Mouse (Mus musculus) limb, embryonic 13.5 days (tissue): Measurements from ENCODE around the gene Catsperg1. TPM values are rescaled to one million over a fixed set of nuclear protein-coding genes. Genes with fewer than 3 reads are reported as not detected.
"Not testable (repeated sequence)": the region's sequence is repeated elsewhere in the genome, so short reads cannot be mapped to it uniquely, and the experiment has no call there.

Experiments used
- ATAC-seq: fragments of 200-750 bp; cut with Nextera tagmentation; 2 replicates; pipeline ENCODE4 v1.8.0; 2017; ENCODE audit warnings: low read depth, moderate number of reproducible peaks, moderate TSS enrichment; ENCODE audit not compliant: low FRiP score
- H3K27ac ChIP-seq: fragments of 300-500 bp; sonication (generic); 2 replicates; pipeline ENCODE4 v1.5.1; 2015; ENCODE audit warnings: inconsistent platforms, mild to moderate bottlenecking, moderate library complexity
- H3K27me3 ChIP-seq: fragments of 300-500 bp; sonication (generic); 2 replicates; pipeline ENCODE4 v1.6.1; 2015; ENCODE audit warnings: mild to moderate bottlenecking, inconsistent platforms
- H3K36me3 ChIP-seq: fragments of 300-500 bp; sonication (generic); 2 replicates; pipeline ENCODE4 v1.6.1; 2015; ENCODE audit warnings: inconsistent platforms, mild to moderate bottlenecking, moderate library complexity
- H3K4me1 ChIP-seq: fragments of 300-500 bp; sonication (generic); 2 replicates; pipeline ENCODE4 v1.6.1; 2015; ENCODE audit warnings: inconsistent platforms
- H3K4me2 ChIP-seq: fragments of 300-500 bp; sonication (generic); replicated peaks from 2 replicates; pipeline ENCODE4 v1.6.1; 2015; ENCODE audit warnings: inconsistent platforms, mild to moderate bottlenecking, moderate library complexity
- H3K4me3 ChIP-seq: fragments of 300-500 bp; sonication (generic); 2 replicates; pipeline ENCODE4 v1.5.1; 2015; ENCODE audit warnings: moderate library complexity, mild to moderate bottlenecking, inconsistent platforms
- H3K9ac ChIP-seq: fragments of 300-500 bp; sonication (generic); 2 replicates; pipeline ENCODE4 v1.6.1; 2015; ENCODE audit warnings: mild to moderate bottlenecking, inconsistent platforms
- H3K9me3 ChIP-seq: fragments of 300-500 bp; sonication (generic); 2 replicates; pipeline ENCODE4 v1.6.1; 2016; ENCODE audit warnings: inconsistent platforms
- WGBS: fragments of 180-500 bp; shearing (Covaris S2); methylation state at CpG from one replicate; pipeline ENCODE4 v1.1.7; 2015; 5-methylcytosine and 5-hydroxymethylcytosine counted together
- polyA plus RNA-seq: library from polyadenylated mRNA; unstranded; fragments of >200 nt; fragmentation: Nextera tagmentation; extraction: Ambion mirVana; gene quantifications from 2 replicates; pipeline ENCODE4 v1.2.1, GENCODE M21; 2015

The Catsperg1 gene
- polyA plus RNA-seq, 1 experiment from 2014 or later, result 0.51 TPM

DNA sequence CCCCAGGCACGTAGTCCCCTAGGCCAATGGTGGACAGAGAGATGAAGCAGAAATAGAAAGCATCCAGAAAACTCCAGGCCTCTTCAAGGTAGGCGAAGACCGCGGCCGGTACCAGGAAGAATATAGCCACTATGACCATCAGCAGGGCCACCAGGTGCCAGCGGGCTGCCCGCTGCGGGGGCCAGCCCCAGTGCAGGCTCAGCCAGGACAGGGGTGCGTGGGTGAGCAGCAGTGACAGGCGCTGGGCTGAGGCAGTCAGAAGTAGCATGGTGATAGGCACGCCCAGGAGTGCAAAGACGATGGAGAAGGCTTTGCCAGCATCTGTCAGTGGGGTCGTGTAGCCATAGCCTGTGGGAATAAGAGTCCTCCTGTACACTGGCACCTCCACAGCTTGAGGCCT, 11.7 kb upstream of the Catsperg1 start:
- Histone ChIP-seq H3K4me2 (peak overlapping the region; percentile 41; the same call in 1 of the 2 replicates), H3K9ac (peak overlapping the region; percentile 48; the same call in 1 of the 2 replicates), H3K9me3 (peaks cover 3% of the 10 kb centered on the region; the same call in 1 of the 2 replicates), H3K4me3 (no peak overlapping the region), H3K4me1 (peaks cover 10% of the 10 kb centered on the region), H3K27ac (no peak overlapping the region), H3K27me3 (peaks cover 14% of the 10 kb centered on the region), H3K36me3 (peaks cover 4% of the 10 kb centered on the region; the same call in 1 of the 2 replicates)
- ATAC-seq, result no peak
- 75% methylated on average over 13 of the region's 13 CpGs for WGBS

GRCm38 (mm10) chr7:29224756-29225394, 11.0 kb upstream of the Catsperg1 start:
- 9% methylated on average over 16 of the region's 16 CpGs for WGBS
- Histone ChIP-seq H3K9me3 (peaks cover 9% of the 10 kb centered on the region), H3K27ac (no peak overlapping the region), H3K4me2 (peak overlapping the region; percentile 41), H3K9ac (peak overlapping the region; percentile 48; the same call in 1 of the 2 replicates), H3K4me3 (no peak overlapping the region), H3K27me3 (peaks cover 7% of the 10 kb centered on the region), H3K36me3 (peaks cover 4% of the 10 kb centered on the region; the same call in 1 of the 2 replicates), H3K4me1 (peaks cover 10% of the 10 kb centered on the region)
- ATAC-seq, result no peak

- Histone ChIP-seq H3K4me3 (no peak overlapping the region), H3K9me3 (peaks cover 6% of the 10 kb centered on the region), H3K4me2 (no peak overlapping the region), H3K36me3 (no peaks in the 10 kb centered on the region), H3K27me3 (peaks cover 16% of the 10 kb centered on the region), H3K27ac (no peak overlapping the region), H3K9ac (no peak overlapping the region), H3K4me1 (0 out of 2 replicates have a peak, but pooled peaks cover 4% of the 10 kb centered on the region)
- WGBS, result 44% methylated on average over 15 of the region's 15 CpGs
- no peak for ATAC-seq
These were observed 1.0 kb upstream of the Catsperg1 start for GRCm38 (mm10) chr7:29214846-29215245.

GRCm38 (mm10) chr7:29214236-29214635, 401 bp upstream of the Catsperg1 start:
- Histone ChIP-seq H3K27ac (no peak overlapping the region), H3K36me3 (no peaks in the 10 kb centered on the region), H3K9me3 (no peaks in the 10 kb centered on the region), H3K9ac (no peak overlapping the region), H3K27me3 (peaks cover 16% of the 10 kb centered on the region), H3K4me2 (peak overlapping the region; percentile 59), H3K4me3 (peak overlapping the region; percentile 20; the same call in 1 of the 2 replicates), H3K4me1 (0 out of 2 replicates have a peak, but pooled peaks cover 4% of the 10 kb centered on the region)
- 73% methylated on average over 2 of the region's 2 CpGs for WGBS
- no peak for ATAC-seq

GRCm38 (mm10) chr7:29212775-29213560, 867 bp downstream of the Catsperg1 start:
- peak overlapping the region; percentile 20 for H3K4me3 ChIP-seq
- 18% methylated on average over 40 of the region's 40 CpGs for WGBS

GRCm38 (mm10) chr7:29212199-29212765, 1.6 kb downstream of the Catsperg1 start:
- 17% methylated on average over 26 of the region's 26 CpGs for WGBS
- Histone ChIP-seq H3K36me3 (no peaks in the 10 kb centered on the region), H3K27me3 (peaks cover 16% of the 10 kb centered on the region), H3K27ac (no peak overlapping the region), H3K9ac (no peak overlapping the region), H3K4me1 (0 out of 2 replicates have a peak, but pooled peaks cover 4% of the 10 kb centered on the region), H3K4me3 (peak overlapping the region; percentile 41), H3K4me2 (peak overlapping the region; percentile 59), H3K9me3 (no peaks in the 10 kb centered on the region)
- ATAC-seq, result no peak

More at GRCm38 (mm10) chr7:29212775-29213560, 867 bp downstream of the Catsperg1 start:
- H3K27me3 ChIP-seq, result peaks cover 16% of the 10 kb centered on the region
- H3K4me2 ChIP-seq, result peak overlapping the region; percentile 59
- H3K9ac ChIP-seq, H3K36me3 ChIP-seq, H3K27ac ChIP-seq, H3K4me1 ChIP-seq, ATAC-seq, H3K9me3 ChIP-seq: not testable (repeated sequence)

GRCm38 (mm10) chr7:29211415-29212198, 2.2 kb downstream of the Catsperg1 start:
- Histone ChIP-seq H3K4me2 (peak overlapping the region; percentile 59), H3K4me1 (0 out of 2 replicates have a peak, but pooled peaks cover 4% of the 10 kb centered on the region), H3K4me3 (peak overlapping the region; percentile 41), H3K9me3 (no peaks in the 10 kb centered on the region), H3K9ac (peak overlapping the region; percentile 48; the same call in 1 of the 2 replicates), H3K36me3 (no peaks in the 10 kb centered on the region), H3K27me3 (peaks cover 16% of the 10 kb centered on the region), H3K27ac (no peak overlapping the region)
- ATAC-seq, result peak; percentile 74
- WGBS, result 6% methylated on average over 34 of the region's 34 CpGs

DNA sequence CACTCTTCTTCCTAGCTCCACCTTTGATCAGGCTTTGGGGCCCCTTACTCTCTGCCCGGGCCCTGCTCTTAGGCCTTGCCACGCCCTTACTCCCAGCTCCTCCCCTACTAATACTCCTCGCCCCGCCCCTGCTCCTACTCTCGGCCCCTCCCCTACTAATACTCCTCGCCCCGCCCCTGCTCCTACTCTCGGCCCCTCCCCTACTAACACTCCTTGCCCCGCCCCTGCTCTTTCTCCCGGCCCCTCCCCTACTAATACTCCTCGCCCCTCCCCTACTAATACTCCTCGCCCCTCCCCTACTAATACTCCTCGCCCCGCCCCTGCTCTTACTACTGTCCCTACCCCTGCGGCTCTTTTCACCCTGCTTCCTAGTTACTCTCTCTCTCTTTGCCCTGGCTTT, 2.8 kb downstream of the Catsperg1 start:
- H3K4me2 ChIP-seq, result peak overlapping the region; percentile 59
- not testable (repeated sequence) for H3K9me3 ChIP-seq, H3K36me3 ChIP-seq, H3K9ac ChIP-seq, H3K27ac ChIP-seq, H3K4me1 ChIP-seq
- peak; percentile 34; the same call in 1 of the 2 replicates for ATAC-seq
- H3K27me3 ChIP-seq, result peaks cover 16% of the 10 kb centered on the region
- WGBS, result 29% methylated on average over 14 of the region's 15 CpGs
- peak overlapping the region; percentile 41 for H3K4me3 ChIP-seq

GRCm38 (mm10) chr7:29202577-29202976, 11.3 kb downstream of the Catsperg1 start:
- H3K27me3 ChIP-seq, result no peaks in the 10 kb centered on the region
- no peak overlapping the region for H3K4me2 ChIP-seq
- no peaks in the 10 kb centered on the region for H3K9me3 ChIP-seq
- 78% methylated on average over 6 of the region's 6 CpGs for WGBS
- no peak for ATAC-seq
- no peak overlapping the region for H3K27ac ChIP-seq
- H3K4me1 ChIP-seq, result no peaks in the 10 kb centered on the region
- no peaks in the 10 kb centered on the region for H3K36me3 ChIP-seq
- H3K4me3 ChIP-seq, result no peak overlapping the region
- no peak overlapping the region for H3K9ac ChIP-seq

DNA sequence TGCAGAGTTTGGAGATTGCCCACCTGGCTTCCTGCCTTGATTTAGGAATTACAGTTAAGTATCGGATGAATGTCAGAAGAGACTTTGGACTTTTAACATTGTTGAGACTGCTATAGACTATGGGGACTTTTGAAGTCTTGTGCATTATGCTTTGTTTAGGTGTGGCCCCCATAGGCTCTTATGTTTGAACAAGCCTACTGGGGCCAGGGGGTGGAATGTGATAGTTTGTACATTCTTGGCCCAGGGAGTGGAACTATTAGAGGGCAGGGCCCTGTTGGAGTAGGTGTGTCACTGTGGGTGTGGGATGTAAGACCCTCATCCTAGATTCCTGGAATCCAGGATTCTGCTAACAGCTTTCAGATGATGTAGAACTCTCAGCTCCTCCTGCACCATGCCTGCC, 19.6 kb downstream of the Catsperg1 start:
- H3K36me3 ChIP-seq, H3K9me3 ChIP-seq, H3K27me3 ChIP-seq, H3K4me1 ChIP-seq, H3K4me3 ChIP-seq, H3K27ac ChIP-seq, H3K9ac ChIP-seq, ATAC-seq, H3K4me2 ChIP-seq: not testable (repeated sequence)
- 88% methylated on average over 1 of the region's 1 CpGs for WGBS

GRCm38 (mm10) chr7:29181323-29181722, 32.5 kb downstream of the Catsperg1 start:
- 96% methylated on average over 4 of the region's 4 CpGs for WGBS

More at GRCm38 (mm10) chr7:29181323-29181722, 32.5 kb downstream of the Catsperg1 start:
- Histone ChIP-seq H3K4me1 (peaks cover 16% of the 10 kb centered on the region), H3K36me3 (peaks cover 17% of the 10 kb centered on the region)
- H3K9ac ChIP-seq, H3K9me3 ChIP-seq, ATAC-seq, H3K4me2 ChIP-seq, H3K27me3 ChIP-seq, H3K4me3 ChIP-seq, H3K27ac ChIP-seq: not testable (repeated sequence)
